Mouse (Mus musculus) 416B (cell line): Measurements from ENCODE around the gene a.
A peak's percentile ranks its signal among the peaks of the same experiment; 100 is the strongest.
"Not testable (repeated sequence)": the region's sequence is repeated elsewhere in the genome, so short reads cannot be mapped to it uniquely, and the experiment has no call there.

Experiments
- DNase-seq: peaks from one replicate; pipeline ENCODE4 v3.0.0; 2011; ENCODE audit warnings: low read depth

Gene a

DNA sequence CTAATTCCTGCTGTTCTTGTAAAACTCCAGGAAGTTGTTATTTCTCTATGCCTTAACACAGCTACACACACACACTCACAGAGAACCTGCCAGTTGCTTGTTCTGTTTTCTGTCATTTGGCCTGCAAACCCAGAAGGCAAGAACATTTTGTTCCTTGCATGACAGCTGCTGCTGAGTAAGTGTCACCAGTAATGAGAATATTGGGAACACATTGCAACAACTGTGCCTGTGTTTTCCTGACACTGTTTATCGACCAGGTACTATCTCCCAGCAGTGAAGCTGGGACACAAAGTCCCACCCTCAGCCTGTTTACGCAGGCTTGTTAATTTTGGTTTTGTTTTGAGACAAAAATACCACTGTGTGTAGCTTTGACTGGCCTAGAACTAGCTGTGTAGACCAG, 261.5 kb downstream of the a start:
- no peak for DNase-seq

GRCm38 (mm10) chr2:155053512-155053911, 262.3 kb downstream of the a start:
- DNase-seq: not testable (repeated sequence)

GRCm38 (mm10) chr2:155054672-155055071, 263.5 kb downstream of the a start:
- DNase-seq: no peak

DNA sequence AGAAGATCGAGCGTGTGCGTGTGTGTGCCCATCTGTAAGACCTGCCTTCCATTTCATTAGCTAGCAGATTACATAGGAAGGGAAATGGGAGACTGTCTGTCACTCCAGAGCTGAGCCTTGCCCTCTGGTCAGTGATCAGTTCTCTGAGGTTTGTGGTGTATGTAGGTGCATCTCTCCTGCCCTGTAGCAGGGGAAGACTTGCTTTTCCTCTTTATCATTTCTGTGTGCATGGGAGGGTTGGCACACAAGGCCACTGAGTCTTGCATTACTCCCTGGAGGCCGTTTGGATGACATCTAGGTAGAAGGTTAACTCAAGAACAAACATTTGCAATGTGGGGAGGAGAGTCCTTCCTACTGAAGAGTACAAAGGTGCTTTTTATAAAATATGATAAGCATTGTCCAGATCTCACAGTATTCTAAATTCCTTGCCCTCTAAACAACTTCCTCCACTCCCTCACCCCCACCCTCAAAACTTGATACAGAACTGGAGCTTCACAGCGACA, 264.9 kb downstream of the a start:
- DNase-seq: no peak

DNA sequence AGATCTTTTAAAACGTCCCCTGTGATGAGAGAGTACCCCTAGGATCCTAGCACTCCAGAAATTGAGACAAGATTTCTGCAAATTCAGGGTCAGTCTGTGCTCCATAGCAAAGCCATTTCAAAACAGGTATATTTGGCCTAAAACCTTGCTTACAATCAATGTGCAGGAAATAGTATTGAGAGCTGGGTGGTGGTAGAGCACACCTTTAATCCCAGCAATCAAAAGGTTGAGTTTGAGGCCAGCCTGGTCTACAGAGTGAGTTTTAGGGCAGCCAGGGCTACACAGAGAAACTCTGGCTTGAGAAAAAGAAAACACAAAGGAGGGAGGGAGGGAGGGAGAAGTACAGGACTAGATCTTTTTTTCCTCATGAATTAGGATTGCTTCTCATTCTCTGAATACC, 266.2 kb downstream of the a start:
- DNase-seq: no peak

GRCm38 (mm10) chr2:155071027-155071426, 279.8 kb downstream of the a start:
- no peak for DNase-seq

GRCm38 (mm10) chr2:155072353-155073145, 281.3 kb downstream of the a start:
- DNase-seq: no peak

GRCm38 (mm10) chr2:155073347-155073746, 282.1 kb downstream of the a start:
- DNase-seq: no peak

DNA sequence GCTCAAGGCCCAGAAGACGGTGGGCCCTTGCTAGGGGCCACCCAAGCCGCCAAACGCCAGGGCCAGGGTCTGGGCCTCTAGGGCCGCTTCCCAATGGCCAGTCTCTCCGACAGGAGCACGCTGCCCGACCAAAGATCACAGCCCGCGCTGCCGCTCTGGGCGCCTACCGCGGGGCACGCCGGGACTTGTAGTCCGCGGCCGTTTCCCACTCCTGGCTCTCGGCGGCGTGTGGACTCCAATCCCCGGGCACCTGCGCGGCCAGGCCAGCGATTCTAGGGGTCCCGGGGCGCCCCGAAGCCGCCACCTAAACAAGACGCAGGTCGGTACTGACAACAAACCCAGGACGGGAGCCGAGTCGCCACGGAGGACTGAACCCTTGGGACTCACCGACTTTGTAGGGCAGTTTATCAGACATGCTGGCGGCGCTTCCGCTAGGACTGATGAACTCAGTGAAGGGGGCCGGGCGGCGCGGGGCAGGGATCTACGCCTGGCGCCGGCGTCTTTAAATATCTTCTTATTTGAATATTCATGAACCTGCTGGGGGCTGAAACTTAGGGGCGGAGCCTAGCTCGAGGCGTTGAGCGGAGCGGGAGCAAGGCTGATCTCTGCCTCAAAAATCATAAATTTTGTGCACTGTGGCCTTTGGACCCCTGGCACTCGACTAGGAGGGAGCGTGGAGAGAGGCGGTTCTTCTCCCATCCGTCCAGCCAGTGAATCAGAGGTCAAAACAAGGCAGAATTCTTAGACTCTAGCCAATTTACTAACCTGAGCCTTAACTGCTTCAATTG, 283.0 kb downstream of the a start, which contains the start of gene Ahcy:
TSS of gene Ahcy (minus strand) at position 520 of the 788 bp plus-strand sequence.
- DNase-seq: peak; percentile 93

DNA sequence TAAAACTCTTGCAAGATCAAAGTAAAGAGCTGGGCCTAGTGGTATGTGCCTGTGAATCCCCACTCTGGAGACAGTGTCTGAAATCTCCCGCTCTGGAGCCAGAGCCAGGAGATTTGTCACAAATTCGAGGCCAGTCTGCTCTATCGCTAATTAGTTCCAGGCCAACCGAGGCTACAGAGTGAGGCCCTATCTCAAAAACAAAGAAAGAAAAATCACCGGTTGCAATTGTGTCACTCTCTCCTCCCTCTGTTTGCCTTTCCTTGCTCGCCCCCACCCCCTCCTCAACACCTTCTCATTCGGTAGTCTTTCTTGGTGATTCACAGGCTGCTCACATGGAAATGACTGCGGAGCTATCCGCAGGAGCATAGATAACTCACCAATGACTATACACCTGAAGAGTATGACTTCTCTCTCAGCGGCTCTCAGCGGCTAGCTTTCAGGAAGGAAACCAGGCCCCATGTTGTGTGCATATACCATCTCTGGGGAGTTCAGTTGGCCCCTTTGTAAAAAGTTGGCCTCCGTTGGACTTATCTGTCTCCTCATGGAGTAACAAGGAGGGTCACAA, 283.6 kb downstream of the a start:
- DNase-seq: peak; percentile 25

DNA sequence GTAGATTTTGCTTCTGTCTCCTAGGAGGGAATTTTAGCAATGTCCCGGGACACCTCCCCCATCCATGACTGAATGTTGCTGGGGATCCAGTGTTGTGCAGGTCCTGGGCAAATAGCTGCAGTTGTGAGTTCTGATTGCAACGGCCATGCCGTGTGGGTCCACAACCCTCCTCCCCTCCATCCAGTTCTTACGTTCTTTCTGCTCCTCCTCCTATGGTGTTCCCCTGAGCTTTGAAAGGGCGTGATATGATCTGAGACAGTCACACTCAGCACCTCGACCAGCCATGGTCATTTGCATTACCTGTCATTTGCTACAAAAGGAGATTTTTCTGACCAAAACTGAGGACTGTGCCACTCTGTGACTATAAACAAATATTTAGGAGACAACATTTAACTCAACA, 284.4 kb downstream of the a start:
- DNase-seq: no peak

GRCm38 (mm10) chr2:155079500-155080178, 288.4 kb downstream of the a start:
- peak; percentile 51 for DNase-seq

DNA sequence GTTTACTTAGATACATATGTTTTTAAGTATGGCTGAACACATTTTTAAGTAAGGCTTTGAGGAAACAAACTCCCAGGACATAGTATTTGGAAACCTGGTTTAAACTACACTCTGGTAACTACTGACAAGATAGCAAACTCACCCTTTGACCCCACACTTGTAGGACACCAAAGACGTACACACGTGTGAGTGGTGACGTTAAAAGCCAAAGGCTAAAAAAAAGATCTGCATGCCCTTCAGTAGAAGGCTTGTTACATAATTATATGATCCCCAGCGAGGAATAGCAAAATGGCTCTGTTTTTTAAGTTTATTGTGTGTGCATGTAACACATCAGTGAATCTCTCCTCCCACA, 289.0 kb downstream of the a start:
- DNase-seq: no peak

DNA sequence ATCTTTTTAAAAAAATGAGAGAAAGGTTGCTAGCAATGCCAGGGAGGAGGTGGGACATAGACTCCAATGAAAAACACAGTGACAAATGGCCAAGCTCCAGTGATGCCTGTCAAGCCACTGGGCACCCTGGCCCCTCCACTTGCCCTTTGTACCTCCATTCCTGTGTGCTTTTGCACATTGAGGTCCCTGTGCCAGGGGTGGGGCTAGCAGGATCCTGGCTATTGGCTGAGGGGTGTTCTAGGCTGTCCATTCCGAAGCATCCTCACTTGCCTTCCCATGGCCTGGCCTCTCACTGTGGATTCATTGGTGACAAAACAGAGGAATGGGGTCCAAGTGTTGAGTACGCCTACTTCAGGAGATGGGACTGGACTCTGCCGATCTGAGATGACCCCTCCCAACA, 289.9 kb downstream of the a start:
- no peak for DNase-seq

GRCm38 (mm10) chr2:155082121-155082803, 291.1 kb downstream of the a start:
- DNase-seq: peak; percentile 76

- no peak for DNase-seq
Observed at GRCm38 (mm10) chr2:155084546-155084945, 293.3 kb downstream of the a start.

- DNase-seq: no peak
Observed at GRCm38 (mm10) chr2:155086328-155086727, 295.1 kb downstream of the a start.

DNA sequence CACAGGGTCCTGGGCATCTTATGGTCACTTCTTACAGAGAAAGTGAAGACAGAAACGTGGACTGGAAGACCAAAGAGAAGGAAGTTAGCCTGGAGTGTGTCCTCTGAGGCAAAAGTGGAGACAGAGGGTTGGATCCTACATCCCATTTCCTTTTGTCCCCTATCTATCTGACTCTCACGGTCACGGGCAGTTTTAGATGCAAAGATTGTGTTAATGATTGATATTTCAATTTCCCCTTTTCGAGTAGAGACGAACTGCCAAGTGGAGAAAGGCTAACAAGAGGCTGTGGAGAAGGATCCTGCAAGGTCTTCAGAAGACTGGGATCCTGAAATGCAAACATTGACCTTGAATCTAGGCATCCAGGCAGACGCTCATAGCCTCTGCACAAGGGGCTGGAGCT, 297.1 kb downstream of the a start:
- DNase-seq: no peak

DNA sequence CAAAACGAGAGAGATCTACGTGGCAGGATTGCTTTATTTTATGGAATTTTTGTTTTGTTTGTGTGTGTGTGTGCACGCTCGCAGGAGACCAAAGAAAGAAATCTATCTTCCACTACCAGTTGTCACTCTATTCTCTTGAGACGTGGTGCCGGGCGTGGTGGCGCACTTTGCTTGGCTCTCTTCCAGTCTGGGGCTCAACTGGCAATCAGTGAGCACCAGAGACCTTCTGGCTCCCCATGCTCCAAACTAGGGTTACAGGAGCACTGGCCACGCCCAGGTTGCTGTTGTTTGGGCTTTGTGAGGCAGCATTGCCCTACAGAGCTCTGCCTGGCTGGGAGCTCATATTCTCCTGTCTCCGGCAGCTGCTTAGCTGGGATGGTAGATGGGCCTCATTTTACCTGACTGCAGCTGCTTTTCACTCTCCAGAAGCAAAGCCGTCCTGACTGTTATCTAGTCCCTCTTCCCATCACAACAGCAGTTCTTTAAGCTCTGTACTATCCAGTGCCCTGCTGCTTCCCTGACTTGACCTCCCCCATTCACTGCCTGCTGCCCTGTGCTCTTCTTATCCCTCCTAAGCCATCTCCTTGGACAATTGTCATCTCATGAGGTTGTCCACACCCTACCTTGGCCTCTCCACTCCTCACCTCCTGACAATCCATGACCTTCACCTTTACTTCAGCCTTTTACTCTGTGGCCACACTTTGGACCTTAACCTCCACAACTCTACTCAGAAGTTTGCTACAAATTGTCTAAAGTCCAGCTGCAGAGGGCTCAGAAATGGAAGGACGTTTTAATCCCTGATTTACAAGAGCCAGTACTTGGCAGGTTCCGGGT, 299.9 kb downstream of the a start:
- peak; percentile 27 for DNase-seq

- no peak for DNase-seq
Observed at GRCm38 (mm10) chr2:155091743-155092075, 300.5 kb downstream of the a start.

DNA sequence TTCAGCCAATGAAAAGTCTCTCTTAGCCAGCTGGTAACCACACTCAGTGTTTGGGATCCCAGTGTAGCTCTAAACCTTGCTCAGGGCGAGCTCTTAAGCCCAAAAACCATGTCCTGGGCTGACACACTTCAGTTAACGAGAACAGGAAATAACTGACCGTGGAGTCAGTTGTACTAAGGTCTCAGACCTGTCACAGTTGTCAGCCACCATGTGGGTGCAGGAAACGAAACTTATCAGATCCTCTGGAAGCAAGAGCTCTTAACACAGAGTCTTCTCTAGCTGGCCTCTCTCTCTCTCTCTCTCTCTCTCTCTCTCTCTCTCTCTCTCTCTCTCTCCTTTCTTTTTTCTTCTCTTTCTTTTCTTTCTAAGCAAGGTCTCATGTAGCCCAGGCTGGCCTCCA, 302.2 kb downstream of the a start:
- peak; percentile 77 for DNase-seq
